ENCODE assay signal across 12 mouse cellular contexts in genomic region chr17:45118565-45119471, GRCm38 (mm10).
A peak's percentile ranks its signal among the peaks of the same experiment; 100 is the strongest.
DNase-seq lines count a peak whose midpoint lies in the region; ATAC-seq lines count a peak whose summit lies in the region.
"Had no signal": no experiment of that assay in that cellular context is flagged by ENCODE, and none has a peak within 500 bp of the region (broad histone marks: within the 10 kb centered on the region; RNA-seq: fewer than 3 reads in every experiment).

No protein-coding gene starts in this region.

- H3K9me3 ChIP-seq in forebrain, embryonic 10.5 days: no peaks in the 10 kb centered on the region
- H3K9me3 ChIP-seq in forebrain, embryonic 13.5 days (replicated peaks): no peaks in the 10 kb centered on the region
- no peaks in the 10 kb centered on the region for H3K9me3 ChIP-seq in liver, embryonic 11.5 days (ENCODE audit: control insufficient read depth, low read length)
- H3K9me3 ChIP-seq in heart, embryonic 11.5 days (replicated peaks; ENCODE audit: control insufficient read depth, low read length): no peaks in the 10 kb centered on the region
- H3K9me3 ChIP-seq: liver, embryonic 12.5 days had no signal

- no peak overlapping the region for H3K4me3 ChIP-seq in forebrain, embryonic 10.5 days
- no peak overlapping the region for H3K4me3 ChIP-seq in forebrain, embryonic 13.5 days
- no peak overlapping the region for H3K4me3 ChIP-seq in liver, embryonic 11.5 days (ENCODE audit: low read depth, low read length)
- no peak overlapping the region for H3K4me3 ChIP-seq in heart, embryonic 11.5 days (ENCODE audit: low read depth, low read length)
- H3K4me3 ChIP-seq: heart, embryonic 12.5 days; liver, embryonic 12.5 days had no signal

- no peak overlapping the region for H3K9ac ChIP-seq in forebrain, embryonic 13.5 days
- no peak overlapping the region for H3K9ac ChIP-seq in liver, embryonic 11.5 days (ENCODE audit: low read depth, low read length)
- H3K9ac ChIP-seq in heart, embryonic 11.5 days (ENCODE audit: low read depth, low read length): no peak overlapping the region
- H3K9ac ChIP-seq: heart, embryonic 12.5 days; liver, embryonic 12.5 days had no signal

- no peak for DNase-seq in forebrain, embryonic 10.5 days (ENCODE audit: extremely low spot score, low spot score)
- DNase-seq in liver, embryonic 11.5 days (ENCODE audit: low spot score): peak; percentile 24
- no peak for DNase-seq in liver
- DNase-seq in embryo, embryonic 10.5 days (ENCODE audit: low spot score): peak; percentile 44
- DNase-seq in cerebellum, adult 8-10 months: no peak
- DNase-seq: cerebellum, postnatal 36 days; kidney, postnatal 14 days had no signal

- no peak for ATAC-seq in forebrain, embryonic 13.5 days
- no peak for ATAC-seq in liver, embryonic 11.5 days (replicated peaks; ENCODE audit: low FRiP score)
- 0 out of 2 replicates have a peak, but pooled peaks have one; percentile 19 for ATAC-seq in monocyte, adult 5-6 weeks (replicated peaks; ENCODE audit: insufficient number of reproducible peaks, low FRiP score, low TSS enrichment, poor library complexity, severe bottlenecking)
- ATAC-seq in heart, embryonic 11.5 days (replicated peaks; ENCODE audit: insufficient number of reproducible peaks, low FRiP score, low TSS enrichment): no peak
- ATAC-seq: liver, embryonic 12.5 days had no signal

- H3K4me1 ChIP-seq in forebrain, embryonic 10.5 days: peaks cover 11% of the 10 kb centered on the region
- H3K4me1 ChIP-seq in forebrain, embryonic 13.5 days: peaks cover 4% of the 10 kb centered on the region; the same call in 1 of the 2 replicates
- H3K4me1 ChIP-seq in liver, embryonic 11.5 days (replicated peaks; ENCODE audit: control insufficient read depth, insufficient read depth, low read length): no peaks in the 10 kb centered on the region
- no peaks in the 10 kb centered on the region; the same call in 1 of the 2 replicates for H3K4me1 ChIP-seq in heart, embryonic 11.5 days (ENCODE audit: control insufficient read depth, insufficient read depth, low read length)
- H3K4me1 ChIP-seq: liver, embryonic 12.5 days had no signal

- peak overlapping the region; percentile 20; the same call in 1 of the 2 replicates for H3K27ac ChIP-seq in forebrain, embryonic 10.5 days
- no peak overlapping the region for H3K27ac ChIP-seq in forebrain, embryonic 13.5 days
- H3K27ac ChIP-seq in liver, embryonic 11.5 days (ENCODE audit: low read depth, low read length): no peak overlapping the region
- no peak overlapping the region for H3K27ac ChIP-seq in heart, embryonic 11.5 days (ENCODE audit: low read depth, low read length)
- H3K27ac ChIP-seq: liver, embryonic 12.5 days had no signal

- WGBS in forebrain, embryonic 10.5 days: 55% methylated on average over 12 of the region's 12 CpGs
- 44% methylated on average over 12 of the region's 12 CpGs for WGBS in forebrain, embryonic 13.5 days
- 62% methylated on average over 12 of the region's 12 CpGs for WGBS in liver, embryonic 11.5 days
- WGBS in heart, embryonic 11.5 days (ENCODE audit: insufficient replicate concordance): 71% methylated on average over 12 of the region's 12 CpGs

- H3K36me3 ChIP-seq in forebrain, embryonic 10.5 days (replicated peaks): no peaks in the 10 kb centered on the region
- no peaks in the 10 kb centered on the region for H3K36me3 ChIP-seq in forebrain, embryonic 13.5 days (ENCODE audit: poor library complexity, severe bottlenecking)
- H3K36me3 ChIP-seq in liver, embryonic 11.5 days (ENCODE audit: control insufficient read depth, insufficient read depth, low read length): no peaks in the 10 kb centered on the region
- no peaks in the 10 kb centered on the region for H3K36me3 ChIP-seq in heart, embryonic 11.5 days (ENCODE audit: control insufficient read depth, insufficient read depth, low read length)
- H3K36me3 ChIP-seq: heart, embryonic 12.5 days; liver, embryonic 12.5 days had no signal

- no peaks in the 10 kb centered on the region for H3K27me3 ChIP-seq in forebrain, embryonic 10.5 days (ENCODE audit: poor library complexity, severe bottlenecking)
- no peaks in the 10 kb centered on the region for H3K27me3 ChIP-seq in forebrain, embryonic 13.5 days
- H3K27me3 ChIP-seq in liver, embryonic 11.5 days (replicated peaks; ENCODE audit: control insufficient read depth, insufficient read depth, low read length): no peaks in the 10 kb centered on the region
- H3K27me3 ChIP-seq in heart, embryonic 11.5 days (ENCODE audit: control insufficient read depth, insufficient read depth, low read length): no peaks in the 10 kb centered on the region
- H3K27me3 ChIP-seq: heart, embryonic 12.5 days; liver, embryonic 12.5 days had no signal

- no peak overlapping the region for H3K4me2 ChIP-seq in forebrain, embryonic 13.5 days
- H3K4me2 ChIP-seq in liver, embryonic 11.5 days: no peak overlapping the region
- no peak overlapping the region for H3K4me2 ChIP-seq in heart, embryonic 11.5 days
- H3K4me2 ChIP-seq: heart, embryonic 12.5 days; liver, embryonic 12.5 days had no signal

Comparison
In these comparisons a context has a peak if more than half of its experiments do, and no peak if none do; other contexts are left out.
1. DNase-seq: peak in liver, embryonic 11.5 days (single experiment) and embryo, embryonic 10.5 days (single experiment); none in forebrain, embryonic 10.5 days (single experiment), liver (single experiment) and cerebellum, adult 8-10 months (single experiment).